In genomic region chr16:30457872-30458271, GRCm38 (mm10) we compare ENCODE assay signal across 17 mouse cellular contexts.
"Had no signal": no experiment of that assay in that cellular context is flagged by ENCODE, and none has a peak within 500 bp of the region (broad histone marks: within the 10 kb centered on the region; RNA-seq: fewer than 3 reads in every experiment).

No protein-coding gene starts in this region.

- H3K27ac ChIP-seq: kidney, postnatal 0 days; limb, embryonic 13.5 days; midbrain, embryonic 10.5 days; midbrain, embryonic 15.5 days; neural tube, embryonic 12.5 days; stomach, embryonic 15.5 days had no signal

- H3K27me3 ChIP-seq: limb, embryonic 13.5 days; midbrain, embryonic 15.5 days; neural tube, embryonic 12.5 days; stomach, embryonic 15.5 days had no signal

- H3K4me1 ChIP-seq: limb, embryonic 13.5 days; midbrain, embryonic 10.5 days; midbrain, embryonic 15.5 days; neural tube, embryonic 12.5 days; stomach, embryonic 15.5 days had no signal

- H3K36me3 ChIP-seq: limb, embryonic 13.5 days; midbrain, embryonic 10.5 days; midbrain, embryonic 15.5 days; neural tube, embryonic 12.5 days; stomach, embryonic 15.5 days had no signal

- H3K4me3 ChIP-seq: limb, embryonic 13.5 days; midbrain, embryonic 10.5 days; midbrain, embryonic 15.5 days; neural tube, embryonic 12.5 days; stomach, embryonic 15.5 days had no signal

- H3K9me3 ChIP-seq: midbrain, embryonic 15.5 days; stomach, embryonic 15.5 days had no signal

- DNase-seq: kidney, adult 9 months; kidney, postnatal 36 days; layer of hippocampus, adult 9-11 months; left cerebral cortex, postnatal 4 days; lung, adult 18-20 months; retina, postnatal 1 day; right cerebral cortex, postnatal 4 days; spleen, adult 18-20 months; thymus, adult 2 months; thymus, postnatal 25 days had no signal

- H3K9ac ChIP-seq: limb, embryonic 13.5 days; midbrain, embryonic 15.5 days; neural tube, embryonic 12.5 days; stomach, embryonic 15.5 days had no signal

- H3K4me2 ChIP-seq: limb, embryonic 13.5 days; midbrain, embryonic 15.5 days; neural tube, embryonic 12.5 days; stomach, embryonic 15.5 days had no signal

- ATAC-seq: intestine, postnatal 0 days; midbrain, embryonic 15.5 days had no signal
